Mouse (Mus musculus): ENCODE measurements around the gene Lrfn1. TPM values are rescaled to one million over a fixed set of nuclear protein-coding genes. Genes with fewer than 3 reads are reported as not detected.

The Lrfn1 gene
- polyA plus RNA-seq (2016; fragmentation: Nextera tagmentation; extraction: Ambion mirVana) = 9.2 and 13.9 TPM in 2 replicates

- Histone ChIP-seq H3K27me3 (no peaks in the 10 kb centered on the region), H3K4me1 (peaks cover 25% of the 10 kb centered on the region), H3K27ac (replicated peaks) (peak within 1 kb of the TSS; percentile 63), H3K9ac (replicated peaks) (peak within 1 kb of the TSS; percentile 94), H3K36me3 (peaks cover 15% of the 10 kb centered on the region; the same call in 1 of the 2 replicates), H3K4me2 (replicated peaks) (peak within 1 kb of the TSS; percentile 90), H3K9me3 (no peaks in the 10 kb centered on the region), H3K4me3 (peak within 1 kb of the TSS; percentile 88)
- peak; percentile 82 for ATAC-seq (ENCODE audit: low FRiP score, low read depth)
- 1% methylated on average over 40 of the region's 97 CpGs for WGBS
Measured at GRCm38 (mm10) chr7:28451531-28452360, at the start of gene Lrfn1. Lrfn1 (plus strand) TSS chr7:28451980.

- WGBS = 88% methylated on average over 3 of the region's 3 CpGs
Measured at GRCm38 (mm10) chr7:28410841-28411475, 40.8 kb upstream of the Lrfn1 start.

GRCm38 (mm10) chr7:28412826-28413225, 39.0 kb upstream of the Lrfn1 start:
- no peak overlapping the region for H3K4me3 ChIP-seq
- no peak overlapping the region for H3K9ac ChIP-seq (replicated peaks)
- no peak overlapping the region for H3K27ac ChIP-seq (replicated peaks)
- no peaks in the 10 kb centered on the region for H3K9me3 ChIP-seq
- no peak for ATAC-seq (ENCODE audit: low FRiP score, low read depth)
- H3K4me1 ChIP-seq = no peaks in the 10 kb centered on the region
- H3K4me2 ChIP-seq (replicated peaks) = no peak overlapping the region
- WGBS = 90% methylated on average over 4 of the region's 4 CpGs
- peaks cover 87% of the 10 kb centered on the region for H3K36me3 ChIP-seq
- H3K27me3 ChIP-seq = no peaks in the 10 kb centered on the region

More at GRCm38 (mm10) chr7:28410841-28411475, 40.8 kb upstream of the Lrfn1 start:
- Histone ChIP-seq H3K36me3 (peaks cover 93% of the 10 kb centered on the region), H3K4me2 (replicated peaks) (no peak overlapping the region), H3K9ac (replicated peaks) (no peak overlapping the region), H3K27me3 (no peaks in the 10 kb centered on the region), H3K4me3 (no peak overlapping the region), H3K27ac (replicated peaks) (no peak overlapping the region), H3K9me3 (no peaks in the 10 kb centered on the region), H3K4me1 (no peaks in the 10 kb centered on the region)
- ATAC-seq (ENCODE audit: low FRiP score, low read depth) = no peak

- H3K27me3 ChIP-seq = no peaks in the 10 kb centered on the region
- no peaks in the 10 kb centered on the region for H3K9me3 ChIP-seq
- ATAC-seq (ENCODE audit: low FRiP score, low read depth) = no peak
- H3K27ac ChIP-seq (replicated peaks) = no peak overlapping the region
- H3K9ac ChIP-seq (replicated peaks) = no peak overlapping the region
- no peaks in the 10 kb centered on the region for H3K4me1 ChIP-seq
- H3K4me2 ChIP-seq (replicated peaks) = no peak overlapping the region
- H3K4me3 ChIP-seq = no peak overlapping the region
- peaks cover 89% of the 10 kb centered on the region for H3K36me3 ChIP-seq
Measured at GRCm38 (mm10) chr7:28417368-28417767, 34.4 kb upstream of the Lrfn1 start.

GRCm38 (mm10) chr7:28418096-28418670, 33.6 kb upstream of the Lrfn1 start:
- Histone ChIP-seq H3K9me3 (no peaks in the 10 kb centered on the region), H3K9ac (replicated peaks) (no peak overlapping the region), H3K27me3 (no peaks in the 10 kb centered on the region), H3K4me1 (no peaks in the 10 kb centered on the region), H3K4me2 (replicated peaks) (no peak overlapping the region), H3K36me3 (peaks cover 89% of the 10 kb centered on the region), H3K4me3 (no peak overlapping the region), H3K27ac (replicated peaks) (no peak overlapping the region)
- ATAC-seq (ENCODE audit: low FRiP score, low read depth) = no peak
- WGBS = 93% methylated on average over 8 of the region's 8 CpGs

- no peak overlapping the region for H3K4me2 ChIP-seq (replicated peaks)
- WGBS = 98% methylated on average over 2 of the region's 2 CpGs
- H3K36me3 ChIP-seq = peaks cover 85% of the 10 kb centered on the region
- no peaks in the 10 kb centered on the region for H3K9me3 ChIP-seq
- H3K27ac ChIP-seq (replicated peaks) = no peak overlapping the region
- H3K4me3 ChIP-seq = no peak overlapping the region
- no peaks in the 10 kb centered on the region for H3K27me3 ChIP-seq
- ATAC-seq (ENCODE audit: low FRiP score, low read depth) = no peak
- no peaks in the 10 kb centered on the region for H3K4me1 ChIP-seq
- H3K9ac ChIP-seq (replicated peaks) = no peak overlapping the region
Measured at GRCm38 (mm10) chr7:28419416-28419815, 32.4 kb upstream of the Lrfn1 start.

- peaks cover 59% of the 10 kb centered on the region for H3K36me3 ChIP-seq
- ATAC-seq (ENCODE audit: low FRiP score, low read depth) = no peak
- WGBS = 100% methylated on average over 1 of the region's 1 CpGs
Measured at GRCm38 (mm10) chr7:28423018-28423417, 28.8 kb upstream of the Lrfn1 start.

GRCm38 (mm10) chr7:28427738-28428137, 24.0 kb upstream of the Lrfn1 start:
- H3K4me3 ChIP-seq = no peak overlapping the region
- H3K9ac ChIP-seq (replicated peaks) = no peak overlapping the region
- H3K27me3 ChIP-seq = no peaks in the 10 kb centered on the region
- H3K9me3 ChIP-seq = no peaks in the 10 kb centered on the region
- H3K36me3 ChIP-seq = peaks cover 13% of the 10 kb centered on the region
- no peak overlapping the region for H3K4me2 ChIP-seq (replicated peaks)
- H3K4me1 ChIP-seq = 0 out of 2 replicates have a peak, but pooled peaks cover 2% of the 10 kb centered on the region
- no peak overlapping the region for H3K27ac ChIP-seq (replicated peaks)
- ATAC-seq (ENCODE audit: low FRiP score, low read depth) = no peak

More at GRCm38 (mm10) chr7:28423018-28423417, 28.8 kb upstream of the Lrfn1 start:
- Histone ChIP-seq H3K4me2 (replicated peaks) (no peak overlapping the region), H3K4me3 (no peak overlapping the region), H3K27ac (replicated peaks) (no peak overlapping the region), H3K4me1 (no peaks in the 10 kb centered on the region), H3K9ac (replicated peaks) (no peak overlapping the region), H3K9me3 (no peaks in the 10 kb centered on the region), H3K27me3 (no peaks in the 10 kb centered on the region)

- 0 out of 2 replicates have a peak, but pooled peaks cover 7% of the 10 kb centered on the region for H3K36me3 ChIP-seq
- 84% methylated on average over 1 of the region's 1 CpGs for WGBS
- ATAC-seq (ENCODE audit: low FRiP score, low read depth) = no peak
- no peak overlapping the region for H3K4me3 ChIP-seq
- no peaks in the 10 kb centered on the region for H3K27me3 ChIP-seq
- no peak overlapping the region for H3K9ac ChIP-seq (replicated peaks)
- H3K4me2 ChIP-seq (replicated peaks) = no peak overlapping the region
- H3K4me1 ChIP-seq = peaks cover 28% of the 10 kb centered on the region
- no peaks in the 10 kb centered on the region for H3K9me3 ChIP-seq
- no peak overlapping the region for H3K27ac ChIP-seq (replicated peaks)
Measured at GRCm38 (mm10) chr7:28430512-28430911, 21.3 kb upstream of the Lrfn1 start.

GRCm38 (mm10) chr7:28432252-28432651, 19.5 kb upstream of the Lrfn1 start:
- Histone ChIP-seq H3K36me3 (0 out of 2 replicates have a peak, but pooled peaks cover 7% of the 10 kb centered on the region), H3K4me3 (no peak overlapping the region), H3K9me3 (no peaks in the 10 kb centered on the region), H3K9ac (replicated peaks) (no peak overlapping the region), H3K27ac (replicated peaks) (no peak overlapping the region), H3K4me2 (replicated peaks) (no peak overlapping the region), H3K4me1 (peaks cover 33% of the 10 kb centered on the region), H3K27me3 (no peaks in the 10 kb centered on the region)
- WGBS = 95% methylated on average over 2 of the region's 2 CpGs
- ATAC-seq (ENCODE audit: low FRiP score, low read depth) = no peak

- H3K27ac ChIP-seq (replicated peaks) = peak overlapping the region; percentile 61; the same call in 1 of the 2 replicates
Measured at GRCm38 (mm10) chr7:28435660-28436259, 16.0 kb upstream of the Lrfn1 start.

More at GRCm38 (mm10) chr7:28435660-28436259, 16.0 kb upstream of the Lrfn1 start:
- H3K4me2 ChIP-seq (replicated peaks) = peak overlapping the region; percentile 90
- peak overlapping the region; percentile 97 for H3K9ac ChIP-seq (replicated peaks)
- H3K36me3 ChIP-seq = 0 out of 2 replicates have a peak, but pooled peaks cover 7% of the 10 kb centered on the region
- no peaks in the 10 kb centered on the region for H3K27me3 ChIP-seq
- WGBS = 1% methylated on average over 14 of the region's 70 CpGs
- peaks cover 32% of the 10 kb centered on the region for H3K4me1 ChIP-seq
- H3K4me3 ChIP-seq = peak overlapping the region; percentile 88
- no peaks in the 10 kb centered on the region for H3K9me3 ChIP-seq
- ATAC-seq (ENCODE audit: low FRiP score, low read depth) = peak; percentile 71

All from midbrain, embryonic 12.5 days (tissue).